Mouse (Mus musculus): ENCODE results near the gene Thop1. TPM values are rescaled to one million over a fixed set of nuclear protein-coding genes. Genes with fewer than 3 reads are reported as not detected.
"Not testable (repeated sequence)": the region's sequence is repeated elsewhere in the genome, so short reads cannot be mapped to it uniquely, and the experiment has no call there.

The Thop1 gene
- polyA plus RNA-seq, 1 experiment from 2014 or later: 55.4 TPM

- ATAC-seq (ENCODE audit: insufficient read depth, low FRiP score): no peak
- Histone ChIP-seq H3K9me3 (replicated peaks; ENCODE audit: control insufficient read depth, low read length) (no peaks in the 10 kb centered on the region), H3K27me3 (ENCODE audit: control insufficient read depth, insufficient read depth, low read length) (no peaks in the 10 kb centered on the region), H3K36me3 (ENCODE audit: control insufficient read depth, insufficient read depth, low read length) (peaks cover 30% of the 10 kb centered on the region), H3K4me3 (replicated peaks; ENCODE audit: low read length) (no peak overlapping the region), H3K4me2 (ENCODE audit: low read depth, low read length) (no peak overlapping the region), H3K9ac (ENCODE audit: low read length) (no peak overlapping the region), H3K27ac (ENCODE audit: low read length) (no peak overlapping the region), H3K4me1 (ENCODE audit: control insufficient read depth, insufficient read depth, low read length) (no peaks in the 10 kb centered on the region)
- WGBS: 90% methylated on average over 5 of the region's 5 CpGs
Observed at GRCm38 (mm10) chr10:81052577-81052976, 17.3 kb upstream of the Thop1 start.

- no peak overlapping the region for H3K27ac ChIP-seq (ENCODE audit: low read length)
- H3K4me1 ChIP-seq (ENCODE audit: control insufficient read depth, insufficient read depth, low read length): peaks cover 15% of the 10 kb centered on the region
- no peaks in the 10 kb centered on the region for H3K27me3 ChIP-seq (ENCODE audit: control insufficient read depth, insufficient read depth, low read length)
- WGBS: 90% methylated on average over 6 of the region's 6 CpGs
- H3K9me3 ChIP-seq (replicated peaks; ENCODE audit: control insufficient read depth, low read length): no peaks in the 10 kb centered on the region
- H3K4me3 ChIP-seq (replicated peaks; ENCODE audit: low read length): no peak overlapping the region
- H3K36me3 ChIP-seq (ENCODE audit: control insufficient read depth, insufficient read depth, low read length): peaks cover 13% of the 10 kb centered on the region
- ATAC-seq (ENCODE audit: insufficient read depth, low FRiP score): no peak
- H3K4me2 ChIP-seq (ENCODE audit: low read depth, low read length): no peak overlapping the region
- H3K9ac ChIP-seq (ENCODE audit: low read length): no peak overlapping the region
Observed at GRCm38 (mm10) chr10:81055169-81055568, 14.7 kb upstream of the Thop1 start.

GRCm38 (mm10) chr10:81055802-81056340 is 14.0 kb upstream of the Thop1 start:
- not testable (repeated sequence) for ATAC-seq (ENCODE audit: insufficient read depth, low FRiP score); H3K4me3 ChIP-seq (replicated peaks; ENCODE audit: low read length); H3K9ac ChIP-seq (ENCODE audit: low read length); H3K27me3 ChIP-seq (ENCODE audit: control insufficient read depth, insufficient read depth, low read length); H3K4me2 ChIP-seq (ENCODE audit: low read depth, low read length); H3K9me3 ChIP-seq (replicated peaks; ENCODE audit: control insufficient read depth, low read length); H3K27ac ChIP-seq (ENCODE audit: low read length)
- H3K36me3 ChIP-seq (ENCODE audit: control insufficient read depth, insufficient read depth, low read length): peaks cover 12% of the 10 kb centered on the region
- WGBS: 77% methylated on average over 11 of the region's 11 CpGs
- peaks cover 15% of the 10 kb centered on the region for H3K4me1 ChIP-seq (ENCODE audit: control insufficient read depth, insufficient read depth, low read length)

GRCm38 (mm10) chr10:81057406-81058130 is 12.3 kb upstream of the Thop1 start:
- WGBS: 89% methylated on average over 23 of the region's 23 CpGs
- H3K4me1 ChIP-seq (ENCODE audit: control insufficient read depth, insufficient read depth, low read length): peaks cover 15% of the 10 kb centered on the region
- ATAC-seq (ENCODE audit: insufficient read depth, low FRiP score): no peak
- H3K4me2 ChIP-seq (ENCODE audit: low read depth, low read length): no peak overlapping the region
- no peaks in the 10 kb centered on the region for H3K9me3 ChIP-seq (replicated peaks; ENCODE audit: control insufficient read depth, low read length)
- no peaks in the 10 kb centered on the region for H3K36me3 ChIP-seq (ENCODE audit: control insufficient read depth, insufficient read depth, low read length)
- H3K4me3 ChIP-seq (replicated peaks; ENCODE audit: low read length): no peak overlapping the region
- H3K27ac ChIP-seq (ENCODE audit: low read length): no peak overlapping the region
- H3K9ac ChIP-seq (ENCODE audit: low read length): 0 out of 2 replicates have a peak overlapping the region, but pooled peaks have one; percentile 23
- H3K27me3 ChIP-seq (ENCODE audit: control insufficient read depth, insufficient read depth, low read length): no peaks in the 10 kb centered on the region

- Histone ChIP-seq H3K27ac (ENCODE audit: low read length) (no peak overlapping the region), H3K9ac (ENCODE audit: low read length) (peak overlapping the region; percentile 90), H3K36me3 (ENCODE audit: control insufficient read depth, insufficient read depth, low read length) (no peaks in the 10 kb centered on the region), H3K4me2 (ENCODE audit: low read depth, low read length) (peak overlapping the region; percentile 93), H3K9me3 (replicated peaks; ENCODE audit: control insufficient read depth, low read length) (no peaks in the 10 kb centered on the region), H3K4me1 (ENCODE audit: control insufficient read depth, insufficient read depth, low read length) (peaks cover 15% of the 10 kb centered on the region), H3K27me3 (ENCODE audit: control insufficient read depth, insufficient read depth, low read length) (no peaks in the 10 kb centered on the region), H3K4me3 (replicated peaks; ENCODE audit: low read length) (peak overlapping the region; percentile 92)
- WGBS: 82% methylated on average over 6 of the region's 6 CpGs
- no peak for ATAC-seq (ENCODE audit: insufficient read depth, low FRiP score)
Observed at GRCm38 (mm10) chr10:81058896-81059295, 10.9 kb upstream of the Thop1 start.

GRCm38 (mm10) chr10:81059603-81060543 is 10.0 kb upstream of the Thop1 start, which contains the start of gene Sgta:
Gene Sgta (minus strand): TSS chr10:81060181.
- Histone ChIP-seq H3K36me3 (ENCODE audit: control insufficient read depth, insufficient read depth, low read length) (no peaks in the 10 kb centered on the region), H3K9me3 (replicated peaks; ENCODE audit: control insufficient read depth, low read length) (no peaks in the 10 kb centered on the region), H3K9ac (ENCODE audit: low read length) (peak within 1 kb of the TSS; percentile 90), H3K4me2 (ENCODE audit: low read depth, low read length) (peak within 1 kb of the TSS; percentile 93), H3K27ac (ENCODE audit: low read length) (peak within 1 kb of the TSS; percentile 40), H3K27me3 (ENCODE audit: control insufficient read depth, insufficient read depth, low read length) (no peaks in the 10 kb centered on the region), H3K4me3 (replicated peaks; ENCODE audit: low read length) (peak within 1 kb of the TSS; percentile 92), H3K4me1 (ENCODE audit: control insufficient read depth, insufficient read depth, low read length) (peaks cover 15% of the 10 kb centered on the region)
- ATAC-seq (ENCODE audit: insufficient read depth, low FRiP score): peak; percentile 96
- WGBS: under 1% methylated on average over 48 of the region's 48 CpGs

- Histone ChIP-seq H3K9me3 (replicated peaks; ENCODE audit: control insufficient read depth, low read length) (no peaks in the 10 kb centered on the region), H3K4me3 (replicated peaks; ENCODE audit: low read length) (no peak overlapping the region), H3K4me1 (ENCODE audit: control insufficient read depth, insufficient read depth, low read length) (peaks cover 15% of the 10 kb centered on the region), H3K9ac (ENCODE audit: low read length) (no peak overlapping the region), H3K27ac (ENCODE audit: low read length) (no peak overlapping the region), H3K36me3 (ENCODE audit: control insufficient read depth, insufficient read depth, low read length) (no peaks in the 10 kb centered on the region), H3K27me3 (ENCODE audit: control insufficient read depth, insufficient read depth, low read length) (no peaks in the 10 kb centered on the region), H3K4me2 (ENCODE audit: low read depth, low read length) (no peak overlapping the region)
- ATAC-seq (ENCODE audit: insufficient read depth, low FRiP score): no peak
- WGBS: 53% methylated on average over 4 of the region's 4 CpGs
Observed at GRCm38 (mm10) chr10:81062710-81063109, 7.1 kb upstream of the Thop1 start.

GRCm38 (mm10) chr10:81064519-81064918 is 5.3 kb upstream of the Thop1 start:
- H3K4me2 ChIP-seq (ENCODE audit: low read depth, low read length); H3K4me1 ChIP-seq (ENCODE audit: control insufficient read depth, insufficient read depth, low read length); H3K27ac ChIP-seq (ENCODE audit: low read length); H3K4me3 ChIP-seq (replicated peaks; ENCODE audit: low read length); H3K9ac ChIP-seq (ENCODE audit: low read length); ATAC-seq (ENCODE audit: insufficient read depth, low FRiP score); H3K36me3 ChIP-seq (ENCODE audit: control insufficient read depth, insufficient read depth, low read length); H3K9me3 ChIP-seq (replicated peaks; ENCODE audit: control insufficient read depth, low read length); H3K27me3 ChIP-seq (ENCODE audit: control insufficient read depth, insufficient read depth, low read length): not testable (repeated sequence)
- WGBS: 90% methylated on average over 8 of the region's 8 CpGs

GRCm38 (mm10) chr10:81068706-81069105 is 1.1 kb upstream of the Thop1 start:
- no peak overlapping the region for H3K4me3 ChIP-seq (replicated peaks; ENCODE audit: low read length)
- no peak overlapping the region for H3K27ac ChIP-seq (ENCODE audit: low read length)
- no peak overlapping the region for H3K9ac ChIP-seq (ENCODE audit: low read length)
- no peaks in the 10 kb centered on the region for H3K36me3 ChIP-seq (ENCODE audit: control insufficient read depth, insufficient read depth, low read length)
- H3K4me2 ChIP-seq (ENCODE audit: low read depth, low read length): no peak overlapping the region
- no peaks in the 10 kb centered on the region for H3K27me3 ChIP-seq (ENCODE audit: control insufficient read depth, insufficient read depth, low read length)
- WGBS: 71% methylated on average over 5 of the region's 5 CpGs
- H3K9me3 ChIP-seq (replicated peaks; ENCODE audit: control insufficient read depth, low read length): no peaks in the 10 kb centered on the region
- ATAC-seq (ENCODE audit: insufficient read depth, low FRiP score): no peak
- peaks cover 9% of the 10 kb centered on the region for H3K4me1 ChIP-seq (ENCODE audit: control insufficient read depth, insufficient read depth, low read length)
